Mouse (Mus musculus) gastrocnemius, postnatal 14 days (tissue): ENCODE data around the gene Dkk1. TPM values are rescaled to one million over a fixed set of nuclear protein-coding genes. Genes with fewer than 3 reads are reported as not detected.
"Not testable (repeated sequence)": the region's sequence is repeated elsewhere in the genome, so short reads cannot be mapped to it uniquely, and the experiment has no call there.

Experiments used
- DNase-seq: peaks from one replicate; pipeline ENCODE4 v3.0.0; 2021; ENCODE audit warnings: mixed read lengths
- intact Hi-C: fragments of 180-260 bp; cut with DNase I; formaldehyde crosslinking; loops from one replicate; pipeline ENCODE4 v1.15.1; 2025; ENCODE audit warnings: low total_unique reads
- long read RNA-seq, 2 experiments: library from polyadenylated mRNA; stranded (forward); transcript quantifications; one replicate each; pipeline ENCODE4 v2.0.0; 2021
- total RNA-seq, 2 experiments: library from RNA; stranded (reverse); gene quantifications; 2 replicates each; pipeline ENCODE4 v1.2.3; 2021

Dkk1 gene
- total RNA-seq: not detected
- long read RNA-seq, experiment 1: 0 reads
- long read RNA-seq, experiment 2: 0 reads

GRCm38 (mm10) chr19:30549044-30549853, at the start of gene Dkk1:
Gene Dkk1 (minus strand): TSS chr19:30549665.
- intact Hi-C loops: no loop called here
- no peak for DNase-seq

- intact Hi-C loops: no loop called here
- DNase-seq: no peak
These were observed 36.9 kb upstream of the Dkk1 start for GRCm38 (mm10) chr19:30586366-30586765.

- no peak for DNase-seq
- intact Hi-C loops: no loop called here
These were observed 15.1 kb upstream of the Dkk1 start for GRCm38 (mm10) chr19:30564516-30564915.

DNA sequence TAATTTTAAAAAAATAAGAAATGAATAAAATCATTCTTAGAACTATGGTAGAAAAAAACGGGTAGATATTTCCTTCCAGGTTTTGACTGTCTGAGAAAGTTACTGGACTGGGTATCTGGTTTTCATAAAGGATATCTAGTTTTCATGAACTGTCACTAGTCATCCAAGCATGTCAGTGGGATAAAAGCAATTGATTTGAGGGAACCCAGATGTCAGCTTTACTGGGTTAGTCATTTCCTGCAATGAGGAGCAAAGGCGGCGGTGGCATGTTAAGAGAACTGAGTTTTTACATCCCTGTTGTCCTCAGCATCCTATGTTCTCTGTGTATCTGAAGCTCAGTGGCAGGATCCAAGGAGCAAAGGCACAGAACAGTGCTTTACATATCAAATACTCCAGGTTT, 14.4 kb upstream of the Dkk1 start:
- no peak for DNase-seq
- intact Hi-C loops: no loop called here

- intact Hi-C loops: no loop called here
- DNase-seq: no peak
These were observed 8.6 kb upstream of the Dkk1 start for GRCm38 (mm10) chr19:30558024-30558423.

- DNase-seq: peak; percentile 44
- intact Hi-C loops: loop anchor here (5.0 kb wide), 2 partner anchors 127 to 307 kb away; no protein-coding TSS in a partner anchor
These were observed 5.0 kb upstream of the Dkk1 start for GRCm38 (mm10) chr19:30554467-30554881.

DNA sequence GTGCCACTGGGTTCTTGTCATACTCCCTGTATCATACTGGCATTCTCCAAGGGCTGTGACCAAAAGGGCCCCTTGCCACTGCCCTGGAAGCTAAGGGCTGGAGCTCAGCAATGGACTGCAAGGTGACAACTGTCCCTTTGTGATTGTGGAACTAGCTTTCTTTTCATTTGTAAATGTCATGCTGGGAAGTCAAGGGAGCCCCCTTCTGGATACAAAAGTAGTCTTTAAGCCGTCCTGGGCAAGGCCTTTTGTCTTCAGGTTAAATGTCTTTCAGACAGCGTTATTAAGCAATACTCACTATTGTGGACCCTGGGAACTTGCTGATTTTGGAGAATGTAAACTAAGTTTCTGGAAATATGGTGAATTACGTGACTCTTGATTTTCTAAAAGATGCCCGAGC, 4.3 kb upstream of the Dkk1 start:
- intact Hi-C loops: loop anchor here (5.0 kb wide), 2 partner anchors 126 to 306 kb away; no protein-coding TSS in a partner anchor
- no peak for DNase-seq

- intact Hi-C loops: loop anchor here (5.0 kb wide), 2 partner anchors 125 to 305 kb away; no protein-coding TSS in a partner anchor
These were observed 2.8 kb upstream of the Dkk1 start for GRCm38 (mm10) chr19:30552260-30552659.

DNA sequence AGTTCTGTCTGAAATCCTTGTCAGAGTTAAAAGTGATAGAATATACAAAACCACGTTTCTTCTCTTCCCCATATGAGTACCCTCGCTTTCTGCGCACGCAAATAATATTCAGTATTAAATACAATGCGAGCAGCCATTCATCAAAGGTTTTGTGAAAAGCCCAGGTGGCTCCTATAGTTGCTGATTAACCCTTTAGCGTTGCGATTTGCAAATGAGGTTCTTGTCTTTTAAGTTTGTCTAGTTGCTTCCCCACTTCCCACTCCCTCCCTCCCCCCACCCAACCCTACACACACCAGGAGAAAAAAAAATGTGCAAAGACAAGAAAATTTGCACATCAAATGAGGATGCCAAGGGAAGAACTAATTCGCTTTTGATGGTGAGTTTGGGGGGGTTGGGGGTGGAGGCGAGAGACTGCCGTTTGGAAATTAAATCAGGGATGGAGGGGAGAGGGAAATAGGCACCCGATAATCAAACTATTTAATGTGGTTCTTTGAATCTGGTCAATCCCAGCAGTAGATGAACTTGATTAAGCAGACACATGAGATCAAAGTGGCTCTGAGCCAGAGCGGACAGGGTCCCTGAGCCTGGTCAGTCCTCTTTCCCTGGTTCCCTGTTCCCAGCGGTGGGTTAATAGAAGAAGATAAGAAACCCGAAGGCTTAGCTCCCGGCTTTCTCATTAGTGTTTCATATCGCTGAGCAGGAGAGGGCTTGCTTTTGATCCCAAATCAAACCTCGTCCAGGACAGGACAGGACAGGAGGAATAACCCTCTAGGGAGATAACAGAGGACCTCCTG, 586 bp upstream of the Dkk1 start:
- no peak for DNase-seq
- intact Hi-C loops: loop anchor here (5.0 kb wide), 2 partner anchors 123 to 303 kb away; no protein-coding TSS in a partner anchor

More at GRCm38 (mm10) chr19:30552260-30552659, 2.8 kb upstream of the Dkk1 start:
- DNase-seq: no peak

DNA sequence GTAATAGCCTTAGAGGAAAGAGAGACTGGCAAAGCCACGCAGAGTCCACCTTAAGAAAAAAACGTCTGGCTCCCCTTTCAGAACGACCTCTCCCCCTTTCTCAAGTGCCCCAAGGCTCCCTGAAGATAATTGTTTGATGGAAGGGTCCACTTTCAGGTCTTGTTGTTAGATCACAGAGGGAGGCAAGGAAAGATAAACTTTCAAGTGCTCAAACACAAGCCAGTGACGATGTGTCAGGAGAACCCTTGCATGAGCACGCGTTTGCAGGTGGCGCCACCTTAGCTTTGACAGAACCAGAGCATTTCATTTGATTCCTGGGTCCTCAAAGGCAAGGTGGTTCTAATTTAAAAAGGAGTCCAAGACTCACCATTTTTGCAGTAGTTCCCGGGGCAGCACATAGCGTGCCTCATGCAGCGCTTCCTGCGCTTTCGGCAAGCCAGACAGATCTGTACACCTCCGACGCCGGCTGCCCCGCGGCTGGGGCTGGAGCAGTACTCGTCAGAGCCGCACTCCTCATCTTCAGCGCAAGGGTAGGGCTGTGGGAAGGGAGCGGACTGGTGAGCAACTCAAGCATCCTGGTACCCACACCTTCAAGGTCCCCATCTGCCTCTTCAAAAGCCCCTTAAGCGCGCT, 938 bp downstream of the Dkk1 start:
- no peak for DNase-seq
- intact Hi-C loops: no loop called here

DNA sequence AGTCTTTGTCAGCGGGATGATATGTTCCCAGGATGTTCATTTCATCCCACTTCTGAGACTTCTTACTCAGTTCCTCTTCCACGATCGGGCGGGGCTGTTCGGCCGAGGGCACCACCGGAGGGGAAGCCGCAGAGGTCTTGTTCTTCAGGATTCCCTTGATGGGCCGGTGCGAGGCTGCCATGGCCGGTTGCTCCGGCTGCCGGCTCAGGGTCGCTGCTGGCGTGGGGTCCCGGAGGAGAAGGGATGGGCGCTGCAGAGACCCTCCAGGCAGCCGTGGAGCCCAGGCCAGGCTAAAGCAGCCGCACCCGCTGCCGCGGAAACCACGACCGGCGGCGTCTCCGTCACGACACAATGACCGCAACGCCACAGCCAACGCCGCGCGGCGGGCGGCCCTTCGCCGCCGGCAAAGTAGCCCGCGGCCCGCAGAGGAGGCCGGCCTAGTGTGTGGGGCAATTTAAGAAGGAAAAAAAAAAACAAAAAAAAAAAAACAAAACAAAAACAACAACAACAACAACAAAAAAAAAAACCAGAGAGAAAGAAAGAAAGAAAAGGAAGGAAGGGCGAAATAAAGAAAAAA, 10.0 kb downstream of the Dkk1 start:
- DNase-seq, intact Hi-C loops: not testable (repeated sequence)

GRCm38 (mm10) chr19:30516771-30517170, 32.7 kb downstream of the Dkk1 start:
- DNase-seq: no peak
- intact Hi-C loops: no loop called here

DNA sequence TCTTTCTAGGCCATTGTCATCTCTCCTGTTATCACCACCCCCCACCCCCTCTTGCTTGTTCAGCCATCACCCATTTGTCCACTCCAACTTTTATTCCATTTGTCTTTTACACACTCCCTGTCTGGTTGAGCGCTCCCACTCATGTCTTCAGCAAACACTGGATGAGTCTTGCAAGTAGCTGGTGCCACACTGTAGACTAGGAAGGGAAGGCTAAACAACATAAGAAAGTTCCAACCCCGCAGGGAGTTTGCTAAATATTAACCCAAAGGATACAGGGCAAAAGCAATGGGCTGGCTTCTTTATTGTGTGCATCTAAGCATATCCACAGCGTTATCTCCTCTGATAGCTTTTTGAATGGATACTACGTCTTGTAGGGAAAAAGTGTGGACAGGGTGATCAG, 39.0 kb downstream of the Dkk1 start:
- intact Hi-C loops: no loop called here
- no peak for DNase-seq

GRCm38 (mm10) chr19:30505497-30505896, 44.0 kb downstream of the Dkk1 start:
- intact Hi-C loops: no loop called here
- DNase-seq: no peak
